Mouse (Mus musculus) intestine, embryonic 14.5 days (tissue): ENCODE results near the gene Zbtb16. TPM values are rescaled to one million over a fixed set of nuclear protein-coding genes. Genes with fewer than 3 reads are reported as not detected.

Experiments used
- ATAC-seq: fragments of 200-750 bp; cut with Nextera tagmentation; replicated peaks from 2 replicates; pipeline ENCODE4 v1.8.0; 2017; ENCODE audit warnings: low read depth, moderate number of reproducible peaks, moderate TSS enrichment, moderate library complexity; ENCODE audit not compliant: low FRiP score, low TSS enrichment
- DNase-seq: peaks from one replicate; pipeline ENCODE4 v3.0.0-alpha.2; 2018; ENCODE audit warnings: low spot score
- H3K27ac ChIP-seq: fragments of 300-500 bp; sonication (generic); 2 replicates; pipeline ENCODE4 v1.5.1; 2014; ENCODE audit warnings: low read depth, mild to moderate bottlenecking, control low read depth
- H3K27me3 ChIP-seq: fragments of 300-500 bp; sonication (generic); replicated peaks from 2 replicates; pipeline ENCODE4 v1.6.1; 2014; ENCODE audit warnings: low read length, control low read depth; ENCODE audit not compliant: control insufficient read depth, insufficient read depth
- H3K36me3 ChIP-seq: fragments of 300-500 bp; sonication (generic); 2 replicates; pipeline ENCODE4 v1.6.1; 2014; ENCODE audit warnings: low read length, control low read depth; ENCODE audit not compliant: control insufficient read depth, insufficient read depth
- H3K4me1 ChIP-seq: fragments of 300-500 bp; sonication (generic); replicated peaks from 2 replicates; pipeline ENCODE4 v1.6.1; 2014; ENCODE audit warnings: low read length, control low read depth, mixed read lengths; ENCODE audit not compliant: control insufficient read depth, insufficient read depth
- H3K4me2 ChIP-seq: fragments of 300-500 bp; sonication (generic); 2 replicates; pipeline ENCODE4 v1.6.1; 2014; ENCODE audit warnings: low read length
- H3K4me3 ChIP-seq: fragments of 300-500 bp; sonication (generic); 2 replicates; pipeline ENCODE4 v1.5.1; 2014; ENCODE audit warnings: low read depth, low read length, control low read depth, mixed read lengths
- H3K9ac ChIP-seq: fragments of 300-500 bp; sonication (generic); 2 replicates; pipeline ENCODE4 v1.6.1; 2014; ENCODE audit warnings: mild to moderate bottlenecking, low read length
- H3K9me3 ChIP-seq: fragments of 300-500 bp; sonication (generic); 2 replicates; pipeline ENCODE4 v1.6.1; 2016; ENCODE audit warnings: low read length, control low read depth; ENCODE audit not compliant: control insufficient read depth
- WGBS: fragments of 180-500 bp; shearing (Covaris S2); extraction: QIAGEN DNeasy Blood & Tissue Kit; methylation state at CpG from one replicate; pipeline ENCODE4 v1.1.7; 2014; 5-methylcytosine and 5-hydroxymethylcytosine counted together
- polyA plus RNA-seq: library from polyadenylated mRNA; unstranded; fragments of >200 nt; fragmentation: Nextera tagmentation; extraction: Ambion mirVana; gene quantifications from 2 replicates; pipeline ENCODE4 v1.2.1, GENCODE M21; 2014

Zbtb16 gene
- polyA plus RNA-seq, 1 experiment from 2014 or later: 2.4 TPM

DNA sequence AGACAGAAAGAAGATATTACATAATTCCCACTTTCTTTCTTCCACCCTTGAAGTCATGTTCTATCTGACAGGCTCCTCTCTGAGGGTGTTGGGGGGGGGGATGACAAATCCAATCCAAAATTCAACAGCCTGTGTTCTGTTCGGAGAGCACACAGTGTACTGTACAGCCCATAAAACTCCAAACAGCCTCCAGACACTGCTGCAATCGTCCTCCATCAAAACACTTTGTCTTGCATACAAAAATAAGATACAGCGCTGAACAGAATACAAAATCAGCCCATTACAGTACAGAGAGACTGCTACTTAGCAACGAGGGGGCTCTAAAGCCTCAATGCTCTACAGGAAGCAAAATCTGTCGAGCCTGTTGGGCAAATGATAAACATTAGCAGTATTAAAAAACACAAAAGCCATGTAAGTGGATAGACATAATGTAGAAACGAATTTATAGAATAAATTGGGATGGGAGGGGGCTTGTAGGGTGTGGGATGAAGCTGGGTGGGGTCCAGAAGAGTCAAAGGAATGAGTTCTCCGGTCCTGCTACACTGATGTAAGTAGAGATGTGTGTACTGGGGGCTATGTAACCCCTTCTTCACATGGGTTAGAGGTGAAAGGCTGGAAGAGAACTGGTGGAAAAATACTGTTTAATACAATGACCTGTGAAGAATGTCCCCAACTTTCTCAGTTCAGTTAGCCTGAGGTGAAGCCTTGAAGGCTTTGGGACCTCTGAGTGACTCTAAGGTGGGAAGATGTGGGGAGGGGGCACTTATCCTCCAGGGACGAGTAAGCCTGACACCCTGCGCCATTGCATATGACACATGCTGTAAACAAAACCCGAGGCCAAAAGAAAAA lies 99.4 kb downstream of the Zbtb16 start:
- no peak for ATAC-seq
- H3K27me3 ChIP-seq: no peaks in the 10 kb centered on the region
- peaks cover 44% of the 10 kb centered on the region for H3K4me1 ChIP-seq
- peak overlapping the region; percentile 76 for H3K27ac ChIP-seq
- H3K9ac ChIP-seq: no peak overlapping the region
- peak overlapping the region; percentile 40 for H3K4me2 ChIP-seq
- H3K4me3 ChIP-seq: no peak overlapping the region
- DNase-seq: no peak
- H3K36me3 ChIP-seq: no peaks in the 10 kb centered on the region
- WGBS: 31% methylated on average over 10 of the region's 10 CpGs
- no peaks in the 10 kb centered on the region for H3K9me3 ChIP-seq

DNA sequence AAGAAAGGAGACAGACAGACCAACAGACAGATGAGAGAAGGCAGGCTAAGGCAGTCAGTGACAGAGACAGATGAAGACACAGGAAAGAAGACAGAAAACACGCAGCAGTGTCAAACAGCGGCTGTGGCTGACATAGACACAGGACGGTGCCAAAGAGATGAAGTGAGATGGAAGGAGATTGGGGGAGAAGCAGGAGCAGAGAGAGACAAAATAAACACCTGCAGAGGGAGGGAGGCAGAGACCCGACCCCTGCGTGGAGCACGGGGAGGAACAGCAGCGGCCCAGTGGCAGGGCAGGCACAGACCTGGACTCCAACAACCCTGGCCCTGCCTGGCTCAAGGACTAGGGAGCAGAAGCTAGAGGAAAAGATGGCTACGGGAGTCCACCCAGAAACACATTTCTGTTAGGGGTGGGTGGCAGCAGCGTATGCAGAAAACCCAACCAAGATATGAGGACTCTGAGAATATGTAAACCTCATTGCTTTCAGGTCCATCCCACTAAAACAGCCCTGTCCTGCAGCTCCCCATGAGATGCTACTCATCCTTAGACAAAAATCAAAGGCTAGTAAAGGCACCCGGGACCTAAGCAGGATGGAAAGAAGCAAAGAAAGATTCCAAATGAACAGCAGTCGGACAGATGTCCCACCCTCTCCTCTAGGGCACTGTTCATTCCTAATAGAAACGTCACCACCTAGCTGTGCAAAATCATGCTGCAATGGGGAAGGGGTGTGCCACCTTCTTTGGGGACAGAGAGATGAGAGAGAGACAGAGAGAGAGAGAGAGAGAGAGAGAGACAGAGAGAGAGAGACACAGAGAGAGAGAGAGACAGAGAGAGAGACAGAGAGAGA lies 100.3 kb downstream of the Zbtb16 start:
- Histone ChIP-seq H3K4me2 (no peak overlapping the region), H3K9me3 (no peaks in the 10 kb centered on the region), H3K36me3 (no peaks in the 10 kb centered on the region), H3K4me3 (no peak overlapping the region), H3K27me3 (no peaks in the 10 kb centered on the region), H3K4me1 (peaks cover 37% of the 10 kb centered on the region), H3K9ac (no peak overlapping the region), H3K27ac (no peak overlapping the region)
- WGBS: 36% methylated on average over 12 of the region's 12 CpGs
- DNase-seq (no peak), ATAC-seq (no peak)

- Histone ChIP-seq H3K27me3 (no peaks in the 10 kb centered on the region), H3K4me1 (peaks cover 29% of the 10 kb centered on the region), H3K9me3 (no peaks in the 10 kb centered on the region), H3K27ac (no peak overlapping the region), H3K9ac (no peak overlapping the region), H3K4me3 (no peak overlapping the region), H3K4me2 (no peak overlapping the region), H3K36me3 (no peaks in the 10 kb centered on the region)
- WGBS: 72% methylated on average over 12 of the region's 12 CpGs
- DNase-seq (no peak), ATAC-seq (no peak)
Measured at GRCm38 (mm10) chr9:48734725-48735465, 101.1 kb downstream of the Zbtb16 start.

DNA sequence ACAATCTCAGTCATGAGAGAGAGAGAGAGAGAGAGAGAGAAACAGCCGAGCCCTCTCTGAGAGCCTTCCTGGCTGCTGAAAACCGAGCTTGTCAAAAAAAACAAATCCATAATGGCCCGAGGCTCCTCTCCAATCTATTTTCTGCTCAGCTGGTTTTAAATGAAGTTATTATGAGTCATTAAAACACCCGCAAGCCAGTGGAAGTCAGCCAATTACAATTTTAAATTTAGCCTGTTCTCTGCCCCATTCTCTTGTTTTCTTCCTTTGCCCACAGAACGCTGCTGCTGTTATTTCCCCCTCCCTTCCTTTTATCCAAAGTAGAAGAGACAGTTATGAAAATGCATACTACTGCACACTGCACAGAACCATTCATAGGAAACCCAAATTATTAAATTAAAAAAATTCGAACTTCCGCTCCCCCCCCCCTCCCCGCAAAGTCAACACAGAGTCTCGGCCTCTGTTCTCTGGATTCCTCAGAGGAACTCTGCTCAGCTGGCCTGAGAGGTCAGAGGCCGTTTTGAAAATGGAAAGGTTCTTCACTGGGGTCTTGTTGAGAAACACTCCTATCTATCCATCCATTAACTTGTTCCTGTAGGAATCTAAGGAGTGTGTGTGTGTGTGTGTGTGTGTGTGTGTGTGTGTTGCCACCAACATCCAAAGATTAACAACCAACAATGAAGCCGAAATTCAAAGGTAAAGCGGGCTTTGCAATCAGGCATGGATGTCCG lies 102.0 kb downstream of the Zbtb16 start:
- Histone ChIP-seq H3K27ac (no peak overlapping the region), H3K9ac (no peak overlapping the region), H3K4me2 (no peak overlapping the region), H3K36me3 (no peaks in the 10 kb centered on the region), H3K9me3 (no peaks in the 10 kb centered on the region), H3K4me1 (peaks cover 21% of the 10 kb centered on the region), H3K4me3 (no peak overlapping the region), H3K27me3 (no peaks in the 10 kb centered on the region)
- ATAC-seq (no peak), DNase-seq (no peak)
- WGBS: 41% methylated on average over 13 of the region's 13 CpGs

DNA sequence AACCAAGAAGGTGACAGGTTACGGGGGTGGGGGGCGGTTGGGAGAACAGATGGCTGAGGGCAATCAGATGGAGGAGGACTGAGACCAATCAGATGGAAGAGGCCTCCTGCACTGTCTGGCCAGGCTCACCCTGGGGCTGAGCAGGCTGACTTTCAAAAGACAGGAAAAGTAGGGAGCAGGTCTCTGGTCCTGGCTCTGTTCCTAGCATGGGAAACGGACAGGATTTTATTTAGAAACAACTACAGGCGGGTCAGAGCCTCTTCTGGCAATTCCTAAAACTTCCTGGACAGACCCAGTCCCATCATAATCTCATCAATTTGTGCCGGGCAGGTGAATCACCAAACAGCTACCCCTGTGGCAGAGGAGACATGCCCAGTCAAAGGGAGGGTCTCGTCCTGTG lies 102.9 kb downstream of the Zbtb16 start:
- Histone ChIP-seq H3K27ac (no peak overlapping the region), H3K36me3 (no peaks in the 10 kb centered on the region), H3K9ac (no peak overlapping the region), H3K27me3 (no peaks in the 10 kb centered on the region), H3K4me1 (peaks cover 24% of the 10 kb centered on the region), H3K4me3 (no peak overlapping the region), H3K9me3 (no peaks in the 10 kb centered on the region), H3K4me2 (no peak overlapping the region)
- WGBS: 69% methylated on average over 6 of the region's 6 CpGs
- DNase-seq (no peak), ATAC-seq (no peak)

- Histone ChIP-seq H3K27me3 (no peaks in the 10 kb centered on the region), H3K4me3 (no peak overlapping the region), H3K9ac (no peak overlapping the region), H3K27ac (no peak overlapping the region), H3K4me1 (peaks cover 20% of the 10 kb centered on the region), H3K36me3 (no peaks in the 10 kb centered on the region), H3K9me3 (no peaks in the 10 kb centered on the region), H3K4me2 (no peak overlapping the region)
- 91% methylated on average over 8 of the region's 8 CpGs for WGBS
- ATAC-seq (no peak), DNase-seq (no peak)
Measured at GRCm38 (mm10) chr9:48731651-48732536, 104.1 kb downstream of the Zbtb16 start.

- no peak overlapping the region for H3K9ac ChIP-seq
- WGBS: 94% methylated on average over 10 of the region's 10 CpGs
- no peak overlapping the region for H3K27ac ChIP-seq
- DNase-seq (no peak), ATAC-seq (no peak)
- peaks cover 8% of the 10 kb centered on the region; the same call in 1 of the 2 replicates for H3K4me1 ChIP-seq
- no peaks in the 10 kb centered on the region for H3K27me3 ChIP-seq
- H3K4me2 ChIP-seq: no peak overlapping the region
- no peaks in the 10 kb centered on the region for H3K36me3 ChIP-seq
- H3K4me3 ChIP-seq: no peak overlapping the region
- no peaks in the 10 kb centered on the region for H3K9me3 ChIP-seq
Measured at GRCm38 (mm10) chr9:48730446-48730979, 105.5 kb downstream of the Zbtb16 start.
